Mouse (Mus musculus) induced T-regulatory cell, adult 2 months (primary cell): ENCODE data around the gene Snx33.
"Not testable (repeated sequence)": the region's sequence is repeated elsewhere in the genome, so short reads cannot be mapped to it uniquely, and the experiment has no call there.

Experiments
- DNase-seq: peaks from one replicate; pipeline ENCODE4 v3.0.0-alpha.2; 2012; ENCODE audit warnings: low read depth

Snx33 gene

DNA sequence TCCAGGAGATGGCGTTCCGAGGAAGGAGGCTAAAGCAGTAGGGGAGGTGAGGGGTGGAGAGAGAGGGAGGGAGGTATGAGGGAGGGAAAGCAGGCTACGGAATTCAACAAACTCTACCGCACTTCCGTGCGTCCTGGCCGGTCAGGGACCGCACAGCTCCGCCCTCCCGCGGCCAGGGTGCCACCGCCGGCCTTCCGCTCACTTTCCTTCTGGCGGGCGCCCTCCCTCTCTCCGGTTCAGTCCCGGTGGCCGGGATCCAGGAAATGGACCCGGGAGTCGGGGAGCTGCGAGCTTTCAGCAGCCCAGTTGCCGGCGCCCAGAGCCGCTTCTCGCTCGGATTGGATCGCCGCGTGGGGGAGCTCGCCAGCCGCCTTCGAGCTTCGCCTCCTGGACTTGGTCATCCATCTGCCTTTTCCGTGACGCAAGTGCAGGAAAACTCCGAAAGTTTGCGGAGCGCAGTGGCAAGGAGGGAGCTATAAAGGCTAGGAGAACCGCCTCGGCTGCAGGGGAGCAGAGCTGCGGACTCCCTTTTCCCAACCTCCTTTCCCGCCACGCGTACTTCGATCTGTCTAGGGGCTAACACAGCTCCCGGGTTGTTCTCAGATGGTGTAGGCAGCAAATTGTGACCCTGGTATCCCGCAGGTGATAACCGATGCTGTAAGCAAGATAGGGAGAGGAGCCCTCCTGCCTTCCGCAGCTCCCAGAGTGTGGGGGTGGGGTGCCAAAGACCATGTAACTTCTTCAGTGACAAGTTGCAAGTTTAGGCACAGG lies at the start of gene Snx33:
Gene Snx33, minus strand, starts transcription at position 331 of the 771 bp plus-strand sequence.
- peak; percentile 88 for DNase-seq

DNA sequence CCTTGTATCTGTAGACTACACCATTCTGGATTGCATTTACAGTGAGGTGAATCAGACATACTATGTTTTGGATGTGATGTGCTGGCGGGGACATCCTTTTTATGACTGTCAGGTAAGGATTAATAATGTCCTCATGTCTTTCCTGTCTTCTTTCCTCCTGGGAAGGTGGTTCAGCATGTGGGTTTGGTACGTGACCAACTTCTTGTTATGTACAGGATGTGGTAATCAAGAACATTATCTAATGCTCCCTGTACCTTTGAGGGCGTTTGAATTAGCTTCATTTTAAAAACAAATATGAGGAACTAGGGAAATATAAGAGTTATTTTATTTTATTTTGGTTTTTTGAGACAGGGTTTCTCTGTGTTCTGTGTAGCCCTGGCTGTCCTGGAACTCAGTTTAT lies 47.0 kb upstream of the Snx33 start:
- peak; percentile 24 for DNase-seq

DNA sequence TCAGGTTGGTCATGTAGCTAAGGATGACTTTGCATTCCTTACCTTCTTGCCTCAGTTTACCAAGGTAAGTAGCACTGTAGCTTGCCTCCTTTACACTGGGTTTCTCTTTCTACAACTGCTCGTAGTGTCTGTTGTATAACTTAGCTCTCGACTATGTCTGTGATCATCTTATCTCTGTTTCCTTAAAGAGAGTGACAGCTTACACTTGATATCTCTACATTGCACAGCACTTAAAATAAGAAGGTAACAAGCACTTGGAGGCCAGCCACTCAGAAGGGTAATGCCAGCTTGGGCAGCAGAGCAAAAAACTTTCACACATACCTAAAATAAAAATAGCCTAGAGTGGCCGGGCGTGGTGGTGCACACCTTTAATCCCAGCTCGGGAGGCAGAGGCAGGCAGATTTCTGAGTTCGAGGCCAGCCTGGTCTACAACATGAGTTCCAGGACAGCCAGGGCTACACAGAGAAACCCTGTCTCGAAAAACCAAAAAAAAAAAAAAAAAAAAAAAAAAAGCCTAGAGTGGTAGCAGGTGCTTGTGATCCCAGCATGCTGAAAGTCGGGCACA lies 45.9 kb upstream of the Snx33 start:
- DNase-seq = no peak

DNA sequence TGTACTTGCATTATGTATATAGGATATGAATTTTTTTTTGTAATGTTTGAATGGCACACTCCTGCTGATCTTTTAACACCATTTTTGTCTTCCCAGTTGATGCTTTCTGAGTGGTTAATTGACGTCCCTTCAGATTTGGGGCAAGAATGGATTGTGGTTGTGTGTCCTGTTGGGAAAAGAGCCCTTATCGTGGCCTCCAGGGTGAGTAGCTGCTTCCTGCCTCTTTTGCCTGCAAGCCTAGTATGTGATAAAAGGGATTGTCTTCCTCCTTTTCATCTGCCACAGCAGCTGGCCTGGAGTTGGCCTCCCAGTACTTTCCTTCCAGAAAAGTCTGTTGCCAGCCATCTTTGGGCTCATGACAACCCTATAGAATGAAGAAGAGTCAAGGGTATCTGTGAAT lies 42.0 kb upstream of the Snx33 start:
- no peak for DNase-seq

- no peak for DNase-seq
These were observed 33.4 kb upstream of the Snx33 start for GRCm38 (mm10) chr9:56961591-56961990.

DNA sequence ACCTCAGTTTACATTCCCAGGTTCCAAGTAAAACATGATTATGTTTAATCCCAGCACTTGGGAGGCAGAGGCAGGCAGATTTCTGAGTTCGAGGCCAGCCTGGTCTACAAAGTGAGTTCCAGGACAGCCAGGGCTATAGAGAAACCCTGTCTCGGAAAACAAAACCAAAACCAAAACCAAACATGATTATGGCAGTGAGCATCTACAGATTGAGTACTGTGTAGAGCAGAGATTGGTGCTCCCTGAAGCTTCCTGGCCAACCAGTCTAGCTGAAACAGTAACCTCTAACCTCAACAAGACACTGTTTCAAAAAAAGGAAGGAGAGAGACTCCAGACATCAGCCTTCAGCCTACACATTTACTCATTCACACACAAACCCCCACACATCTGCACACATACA lies 30.5 kb upstream of the Snx33 start:
- DNase-seq = peak; percentile 61

DNA sequence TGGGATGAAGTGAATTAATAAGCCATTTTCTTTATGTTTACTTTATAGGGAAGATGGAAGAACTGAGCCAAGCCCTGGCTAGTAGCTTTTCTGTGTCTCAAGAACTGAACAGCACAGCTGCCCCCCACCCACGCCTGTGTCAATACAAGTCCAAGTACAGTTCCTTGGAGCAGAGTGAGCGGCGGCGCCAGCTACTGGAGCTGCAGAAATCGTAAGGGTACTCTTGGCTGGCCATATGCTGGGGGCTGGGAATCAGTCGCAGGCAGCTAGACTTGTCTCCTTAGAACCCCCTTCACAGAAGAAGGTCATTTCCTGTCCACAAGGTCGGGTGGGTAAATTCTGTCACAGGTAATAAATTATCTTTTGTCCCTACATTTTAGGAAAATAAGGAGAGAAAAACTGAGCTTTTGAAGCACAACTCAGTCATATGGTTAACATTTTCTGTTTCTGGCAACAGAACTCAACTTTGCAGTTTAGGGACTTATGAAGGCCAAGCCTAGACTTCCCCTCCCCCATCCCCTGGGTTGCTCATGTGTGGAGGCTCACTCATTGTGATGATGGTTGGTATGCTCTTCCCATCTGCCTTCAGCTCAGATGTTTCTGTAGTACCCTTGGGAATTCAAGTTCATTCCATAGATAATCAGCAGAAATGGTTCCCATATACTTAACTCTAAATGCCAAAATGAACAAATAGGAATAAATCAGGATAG lies 28.9 kb upstream of the Snx33 start:
- no peak for DNase-seq

GRCm38 (mm10) chr9:56953562-56953961 lies 25.4 kb upstream of the Snx33 start:
- no peak for DNase-seq

- DNase-seq = peak; percentile 99
These were observed 22.5 kb upstream of the Snx33 start, which contains the start of gene Snupn for GRCm38 (mm10) chr9:56950414-56951400. Gene Snupn, plus strand, starts transcription at chr9:56950878.

DNA sequence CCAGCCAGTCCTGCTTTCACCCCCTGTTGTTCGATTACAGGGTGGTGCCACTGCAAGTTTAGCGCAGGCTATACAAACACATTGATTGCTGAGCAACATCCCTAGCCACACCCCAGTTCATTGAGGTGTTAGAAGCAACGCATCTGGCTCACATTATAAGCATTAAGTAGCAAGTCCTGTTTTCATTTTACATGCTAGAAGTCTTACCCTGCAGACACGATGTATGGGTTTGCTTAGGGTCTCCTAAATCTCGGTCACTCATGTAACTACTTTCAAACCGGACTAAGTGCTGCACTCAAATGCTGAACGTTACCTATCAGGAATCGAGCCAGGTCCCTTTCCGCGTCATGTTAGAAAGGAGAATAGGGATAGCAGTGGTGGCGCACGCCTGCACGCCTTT lies 21.6 kb upstream of the Snx33 start:
- DNase-seq = peak; percentile 61

GRCm38 (mm10) chr9:56948699-56949098 lies 20.5 kb upstream of the Snx33 start:
- DNase-seq = not testable (repeated sequence)

DNA sequence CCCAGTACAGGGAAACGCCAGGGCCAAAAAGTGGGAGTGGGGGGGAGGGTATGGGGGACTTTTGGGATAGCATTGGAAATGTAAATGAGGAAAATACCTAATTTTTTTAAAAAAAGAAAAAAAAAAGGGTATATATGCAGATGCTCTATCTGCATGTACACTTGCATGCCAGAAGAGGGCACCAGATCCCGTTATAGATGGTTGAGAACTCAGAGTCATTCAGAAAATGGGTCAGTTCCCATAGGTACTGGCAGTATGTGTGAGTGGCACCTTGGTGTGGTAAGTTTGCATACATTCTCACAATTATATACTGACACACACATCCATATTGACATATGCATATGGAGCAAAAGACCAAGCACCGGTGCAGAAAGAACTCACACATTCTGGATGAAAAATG lies 19.3 kb upstream of the Snx33 start:
- peak; percentile 82 for DNase-seq

DNA sequence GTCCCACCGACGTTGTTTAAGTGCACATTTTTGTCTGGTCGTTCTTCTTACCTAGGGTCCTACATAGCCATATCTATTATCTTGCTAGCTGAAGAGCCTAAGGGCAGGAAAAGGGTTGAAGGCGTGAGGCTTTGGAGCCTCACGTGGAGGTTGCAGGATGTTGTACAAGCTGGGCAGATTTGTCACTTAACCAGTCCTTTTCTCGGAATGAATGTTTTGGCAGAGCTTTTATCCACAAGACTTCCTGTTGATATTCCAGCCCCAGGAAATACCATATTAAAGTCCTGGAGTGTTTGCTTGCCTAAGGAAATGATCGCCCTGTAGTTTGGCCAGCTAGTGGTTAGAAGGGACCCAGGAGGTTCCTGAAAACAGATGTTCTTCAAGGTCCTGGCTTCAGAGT lies 10.2 kb upstream of the Snx33 start:
- DNase-seq = peak; percentile 64

- DNase-seq = peak; percentile 99
These were observed 9.3 kb upstream of the Snx33 start, which contains the start of gene Imp3 for GRCm38 (mm10) chr9:56937223-56938160. Gene Imp3, plus strand, starts transcription at chr9:56937475.

DNA sequence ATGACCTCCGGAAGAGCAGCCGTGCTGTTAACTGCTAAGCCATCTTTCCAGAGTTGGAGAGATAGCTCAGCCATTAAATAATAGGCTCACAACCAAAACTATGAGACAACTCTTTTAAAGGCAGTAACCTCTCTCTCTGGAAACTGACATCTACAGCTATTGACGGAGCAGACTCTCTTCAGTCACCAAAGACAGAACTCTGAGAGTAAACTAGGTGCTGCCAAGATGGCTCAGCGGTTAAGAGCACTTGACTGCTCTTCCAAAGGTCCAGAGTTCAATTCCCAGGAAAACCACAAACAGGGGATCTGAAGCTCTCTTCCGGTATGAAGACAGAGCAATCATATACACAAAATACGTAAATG lies 8.7 kb upstream of the Snx33 start:
- no peak for DNase-seq

- no peak for DNase-seq
These were observed 2.4 kb upstream of the Snx33 start for GRCm38 (mm10) chr9:56930556-56930955.

GRCm38 (mm10) chr9:56929496-56929895 lies 1.3 kb upstream of the Snx33 start:
- DNase-seq = no peak

GRCm38 (mm10) chr9:56927191-56928012 lies 769 bp downstream of the Snx33 start:
- DNase-seq = no peak

DNA sequence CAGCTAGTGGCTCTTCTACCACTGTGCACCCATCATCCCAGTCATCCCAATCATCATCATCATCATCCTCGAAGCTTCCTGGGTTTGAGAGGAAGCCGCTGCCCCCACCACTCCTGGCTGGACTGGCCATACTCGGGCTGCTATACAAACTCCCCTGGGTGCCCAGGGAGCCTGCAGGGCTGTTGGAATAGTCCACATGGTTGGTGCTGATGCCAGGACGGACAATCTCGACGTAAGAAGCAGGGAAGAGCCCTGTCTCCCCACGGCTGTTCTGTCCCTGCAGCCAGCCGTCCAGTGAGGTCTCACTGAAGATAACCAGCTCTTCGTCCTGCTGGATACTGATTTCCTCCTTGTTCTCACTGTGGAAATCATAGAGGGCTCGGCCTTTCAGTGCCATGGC lies 1.8 kb downstream of the Snx33 start:
- no peak for DNase-seq

GRCm38 (mm10) chr9:56926025-56926360 lies 2.2 kb downstream of the Snx33 start:
- DNase-seq = no peak
